Mouse (Mus musculus): ENCODE data around the gene Alkbh6.

Alkbh6 gene

GRCm38 (mm10) chr7:30308076-30309005 lies at the start of gene Alkbh6:
Gene Alkbh6, plus strand, starts transcription at chr7:30308717.
- peak; percentile 97 to 99 for DNase-seq (ENCODE audit: low spot score in 2 of 2)

- DNase-seq (ENCODE audit: low spot score in 2 of 2) = no peak
Measured at GRCm38 (mm10) chr7:30265041-30265440, 43.5 kb upstream of the Alkbh6 start.

GRCm38 (mm10) chr7:30265531-30265930 lies 43.0 kb upstream of the Alkbh6 start:
- DNase-seq (ENCODE audit: low spot score in 2 of 2) = no peak

GRCm38 (mm10) chr7:30265935-30266334 lies 42.6 kb upstream of the Alkbh6 start:
- DNase-seq (ENCODE audit: low spot score in 2 of 2) = no peak

GRCm38 (mm10) chr7:30266780-30267179 lies 41.7 kb upstream of the Alkbh6 start:
- no peak for DNase-seq (ENCODE audit: low spot score in 2 of 2)

GRCm38 (mm10) chr7:30269641-30270040 lies 38.9 kb upstream of the Alkbh6 start:
- DNase-seq (ENCODE audit: low spot score in 2 of 2) = no peak

GRCm38 (mm10) chr7:30274383-30274782 lies 34.1 kb upstream of the Alkbh6 start:
- DNase-seq (ENCODE audit: low spot score in 2 of 2) = no peak

- no peak for DNase-seq (ENCODE audit: low spot score in 2 of 2)
Measured at GRCm38 (mm10) chr7:30278911-30279310, 29.6 kb upstream of the Alkbh6 start.

GRCm38 (mm10) chr7:30279536-30279935 lies 29.0 kb upstream of the Alkbh6 start:
- no peak for DNase-seq (ENCODE audit: low spot score in 2 of 2)

GRCm38 (mm10) chr7:30279951-30280669 lies 28.4 kb upstream of the Alkbh6 start, which contains the start of the genes Thap8 and Wdr62:
Gene Thap8, plus strand, starts transcription at chr7:30280094.
Gene Wdr62, minus strand, starts transcription at chr7:30280419.
- DNase-seq (ENCODE audit: low spot score in 2 of 2) = peak; percentile 94 to 95

GRCm38 (mm10) chr7:30280670-30281138 lies 27.8 kb upstream of the Alkbh6 start:
- peak; percentile 93 to 94 for DNase-seq (ENCODE audit: low spot score in 2 of 2)

GRCm38 (mm10) chr7:30281522-30281921 lies 27.0 kb upstream of the Alkbh6 start:
- DNase-seq (ENCODE audit: low spot score in 2 of 2) = no peak

- DNase-seq (ENCODE audit: low spot score in 2 of 2) = peak in 1 of 2 experiments; percentile 46
Measured at GRCm38 (mm10) chr7:30282740-30283139, 25.8 kb upstream of the Alkbh6 start.

GRCm38 (mm10) chr7:30286701-30287410 lies 21.7 kb upstream of the Alkbh6 start:
- peak; percentile 69 to 72 for DNase-seq (ENCODE audit: low spot score in 2 of 2)

GRCm38 (mm10) chr7:30288046-30288445 lies 20.5 kb upstream of the Alkbh6 start:
- DNase-seq (ENCODE audit: low spot score in 2 of 2) = no peak

GRCm38 (mm10) chr7:30289071-30289713 lies 19.3 kb upstream of the Alkbh6 start:
- no peak for DNase-seq (ENCODE audit: low spot score in 2 of 2)

- peak; percentile 71 to 80 for DNase-seq (ENCODE audit: low spot score in 2 of 2)
Measured at GRCm38 (mm10) chr7:30289714-30290399, 18.7 kb upstream of the Alkbh6 start.

GRCm38 (mm10) chr7:30291215-30292131 lies 17.0 kb upstream of the Alkbh6 start, which contains the start of gene Clip3:
Gene Clip3, plus strand, starts transcription at chr7:30291728.
- DNase-seq (ENCODE audit: low spot score in 2 of 2) = peak; percentile 94 to 95

GRCm38 (mm10) chr7:30293795-30294194 lies 14.7 kb upstream of the Alkbh6 start:
- DNase-seq (ENCODE audit: low spot score in 2 of 2) = peak; percentile 58 to 63
